Mouse (Mus musculus) C2C12 (cell line): Measurements from ENCODE around the gene Dph2.

Source experiments
- CEBPB ChIP-seq: IDR thresholded peaks from one replicate; pipeline ENCODE4 v1.6.1; 2011; ENCODE audit warnings: low read depth, mild to moderate bottlenecking, control low read depth, moderate library complexity
- CTCF ChIP-seq: IDR thresholded peaks from one replicate; pipeline ENCODE4 v1.5.1; 2011; ENCODE audit not compliant: control insufficient read depth, insufficient read depth, insufficient read length
- MAX ChIP-seq: IDR thresholded peaks from one replicate; pipeline ENCODE4 v1.6.1; 2011; ENCODE audit warnings: mild to moderate bottlenecking, control low read depth
- MYOD1 ChIP-seq: IDR thresholded peaks from one replicate; pipeline ENCODE4 v1.6.1; 2011; ENCODE audit warnings: low read depth; ENCODE audit not compliant: control insufficient read depth, insufficient read length

GRCm38 (mm10) chr4:117926545-117927482, 35.0 kb upstream of the Dph2 start:
- no peak for TF ChIP-seq CTCF
- no peak for TF ChIP-seq CEBPB
- TF ChIP-seq MAX = no peak
- no peak for TF ChIP-seq MYOD1
